Mouse (Mus musculus): ENCODE data around the gene Tango2.

Gene Tango2

DNA sequence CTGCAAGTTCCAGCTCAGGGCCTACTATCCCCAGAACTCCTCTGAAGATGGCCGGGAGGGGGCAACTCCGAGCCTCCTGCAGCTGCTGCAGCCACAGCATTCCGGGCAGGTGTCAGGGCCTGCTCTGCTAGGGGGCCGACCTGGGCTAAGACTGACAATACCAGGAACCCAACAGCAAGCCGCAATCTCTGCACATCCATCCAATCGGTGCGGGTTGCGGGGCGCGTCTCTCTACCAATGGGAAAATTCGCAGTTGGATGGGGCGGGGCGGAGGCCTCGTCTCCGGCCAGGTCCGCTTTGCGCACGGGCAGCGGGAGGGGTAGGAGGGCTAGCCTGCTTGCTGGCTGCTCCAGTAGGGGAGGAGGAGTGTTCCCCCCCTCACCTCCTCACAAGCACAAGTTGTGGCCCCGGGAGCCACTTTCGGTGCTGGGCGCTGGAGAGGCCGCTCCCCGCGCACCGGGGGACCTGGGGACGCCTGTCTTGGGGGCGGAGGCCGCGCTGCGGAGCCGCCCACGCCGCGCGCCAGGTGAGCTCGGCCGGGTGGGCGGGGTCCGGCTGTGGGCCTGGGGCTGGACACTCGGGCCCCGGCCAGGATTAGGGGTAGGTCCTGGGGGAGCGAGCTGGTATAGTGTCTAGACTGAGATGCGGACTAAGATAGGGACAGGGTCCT, at the start of gene Tango2, which contains the start of gene Arvcf:
TSS of gene Tango2 (minus strand) at position 173 of the 670 bp plus-strand sequence.
TSS of gene Arvcf (plus strand) at position 252 of the 670 bp plus-strand sequence.
- DNase-seq (ENCODE audit: low spot score): peak; percentile 95

DNA sequence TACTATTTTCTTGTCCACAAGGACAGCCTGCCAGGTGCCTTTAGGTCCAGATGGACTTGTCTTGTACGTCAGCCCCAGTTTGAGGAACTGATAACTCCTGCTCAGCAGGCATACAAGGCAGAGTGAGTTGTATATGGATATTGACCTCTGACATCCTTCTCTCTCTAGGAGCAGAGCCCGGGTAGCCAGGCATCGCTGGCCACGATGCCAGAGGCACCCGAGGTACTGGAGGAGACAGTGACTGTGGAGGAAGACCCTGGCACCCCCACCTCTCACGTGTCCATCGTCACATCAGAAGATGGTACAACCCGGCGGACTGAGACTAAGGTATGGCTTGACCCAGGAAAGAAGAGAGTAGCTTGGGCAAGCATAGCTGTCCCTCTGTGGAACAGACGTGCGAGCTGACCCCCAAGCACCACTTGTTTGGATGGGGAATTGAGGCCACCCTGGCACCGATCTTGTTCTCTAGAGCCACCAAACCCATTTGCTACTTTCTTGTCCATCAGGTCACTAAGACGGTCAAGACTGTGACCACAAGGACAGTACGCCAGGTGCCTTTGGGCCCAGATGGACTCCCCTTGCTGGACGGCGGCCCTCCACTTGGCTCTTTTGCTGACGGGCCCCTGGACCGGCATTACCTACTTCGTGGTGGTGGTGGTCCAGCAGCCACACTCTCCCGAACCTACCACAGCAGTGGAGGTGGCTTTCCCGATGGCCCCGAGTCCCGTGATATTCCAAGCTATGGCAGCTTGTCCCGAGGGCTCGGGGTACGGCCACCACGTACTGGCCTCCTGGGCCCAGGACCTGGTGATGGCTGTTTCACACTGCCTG, 49.1 kb upstream of the Tango2 start:
- DNase-seq (ENCODE audit: low spot score): no peak

GRCm38 (mm10) chr16:18396201-18396600, 48.3 kb upstream of the Tango2 start:
- no peak for DNase-seq (ENCODE audit: low spot score)

DNA sequence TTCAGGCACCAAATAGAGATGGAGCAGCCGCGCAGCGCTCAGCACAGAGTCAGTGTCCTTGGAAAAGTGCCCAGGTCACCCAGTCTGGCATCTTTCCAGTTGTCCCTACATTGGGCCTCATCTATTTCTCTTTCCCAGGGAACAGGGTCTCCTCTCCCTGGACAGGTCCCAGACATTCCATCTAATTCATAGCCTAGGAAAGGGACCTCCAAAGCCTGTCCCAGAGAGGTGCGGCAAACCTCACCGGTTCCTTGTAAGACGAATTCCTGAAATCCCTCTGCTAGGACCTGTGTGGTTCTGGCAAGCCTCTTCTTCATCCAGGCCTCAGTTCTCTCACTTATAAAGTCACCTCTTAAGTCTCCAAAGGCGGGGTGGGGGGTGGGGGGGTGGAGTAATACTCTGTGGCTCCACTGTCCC, 47.7 kb upstream of the Tango2 start:
- no peak for DNase-seq (ENCODE audit: low spot score)

- DNase-seq (ENCODE audit: low spot score): no peak
These were observed 47.1 kb upstream of the Tango2 start for GRCm38 (mm10) chr16:18394777-18395619.

- no peak for DNase-seq (ENCODE audit: low spot score)
These were observed 46.2 kb upstream of the Tango2 start for GRCm38 (mm10) chr16:18394056-18394455.

GRCm38 (mm10) chr16:18393595-18393994, 45.7 kb upstream of the Tango2 start:
- DNase-seq (ENCODE audit: low spot score): no peak

GRCm38 (mm10) chr16:18392469-18393426, 44.8 kb upstream of the Tango2 start:
- peak; percentile 88 for DNase-seq (ENCODE audit: low spot score)

DNA sequence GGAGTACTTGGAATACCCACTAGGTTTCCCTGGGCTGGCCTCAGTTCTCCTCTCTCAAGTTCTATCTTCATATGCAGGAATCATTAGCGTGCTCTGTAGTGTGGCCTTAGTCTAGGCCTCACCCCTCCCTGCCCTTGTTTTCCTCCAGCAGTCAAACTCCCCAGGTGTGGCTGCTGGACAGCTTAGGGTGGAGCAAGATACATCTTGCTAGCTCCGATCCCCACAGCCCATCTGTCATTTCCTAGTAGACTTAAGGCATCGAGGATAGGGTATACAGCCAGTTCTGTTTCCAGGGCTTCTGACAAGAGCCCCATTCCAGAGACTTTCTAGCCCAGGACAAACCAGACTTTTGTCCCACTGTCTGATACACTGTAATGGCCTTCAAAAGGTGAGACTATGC, 43.8 kb upstream of the Tango2 start:
- no peak for DNase-seq (ENCODE audit: low spot score)

DNA sequence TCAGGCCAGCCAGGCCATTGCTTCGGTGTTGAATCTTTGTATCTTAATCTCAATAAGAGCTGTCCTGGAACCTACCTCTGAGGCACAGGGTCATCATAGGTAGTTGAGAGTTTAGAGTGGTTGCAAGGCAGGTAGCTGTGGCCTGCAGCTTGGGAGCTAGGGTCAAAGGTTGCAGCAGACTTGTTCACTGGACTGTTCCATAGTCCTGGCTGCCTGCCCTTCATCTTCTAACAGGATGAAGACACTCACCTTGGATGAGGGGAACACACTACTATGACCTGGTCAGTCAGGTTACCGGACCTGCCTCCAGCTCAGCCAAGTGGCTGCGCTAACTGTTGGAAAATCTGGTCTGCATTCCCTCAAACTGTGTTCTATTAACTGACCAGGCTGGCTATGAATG, 43.2 kb upstream of the Tango2 start:
- no peak for DNase-seq (ENCODE audit: low spot score)

GRCm38 (mm10) chr16:18390399-18390798, 42.5 kb upstream of the Tango2 start:
- no peak for DNase-seq (ENCODE audit: low spot score)

GRCm38 (mm10) chr16:18388583-18389435, 40.9 kb upstream of the Tango2 start:
- no peak for DNase-seq (ENCODE audit: low spot score)

GRCm38 (mm10) chr16:18387704-18388582, 40.0 kb upstream of the Tango2 start:
- DNase-seq (ENCODE audit: low spot score): no peak

GRCm38 (mm10) chr16:18386972-18387371, 39.1 kb upstream of the Tango2 start:
- no peak for DNase-seq (ENCODE audit: low spot score)

- DNase-seq (ENCODE audit: low spot score): no peak
These were observed 38.5 kb upstream of the Tango2 start for GRCm38 (mm10) chr16:18386451-18386850.

- no peak for DNase-seq (ENCODE audit: low spot score)
These were observed 37.5 kb upstream of the Tango2 start for GRCm38 (mm10) chr16:18385411-18385810.

DNA sequence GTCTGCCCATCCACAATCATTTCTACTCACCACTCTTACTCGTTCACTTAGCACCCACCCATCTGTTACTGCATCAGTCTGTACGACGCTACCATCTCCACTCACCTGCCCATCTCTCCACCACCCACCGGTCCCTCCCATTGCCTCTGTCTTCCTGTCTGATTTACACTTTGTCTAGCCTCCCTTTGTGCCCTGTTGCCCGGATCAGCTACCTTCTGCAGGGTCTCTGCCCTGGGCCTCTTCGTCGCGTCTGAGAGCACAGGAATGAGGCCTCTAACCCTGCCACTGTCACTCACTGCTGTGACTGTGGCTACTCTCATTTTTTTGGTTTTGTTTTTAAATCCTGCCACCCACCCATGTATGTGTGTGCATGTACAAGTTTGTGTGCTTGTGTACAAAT, 36.8 kb upstream of the Tango2 start:
- no peak for DNase-seq (ENCODE audit: low spot score)

- no peak for DNase-seq (ENCODE audit: low spot score)
These were observed 36.3 kb upstream of the Tango2 start for GRCm38 (mm10) chr16:18384211-18384610.

DNA sequence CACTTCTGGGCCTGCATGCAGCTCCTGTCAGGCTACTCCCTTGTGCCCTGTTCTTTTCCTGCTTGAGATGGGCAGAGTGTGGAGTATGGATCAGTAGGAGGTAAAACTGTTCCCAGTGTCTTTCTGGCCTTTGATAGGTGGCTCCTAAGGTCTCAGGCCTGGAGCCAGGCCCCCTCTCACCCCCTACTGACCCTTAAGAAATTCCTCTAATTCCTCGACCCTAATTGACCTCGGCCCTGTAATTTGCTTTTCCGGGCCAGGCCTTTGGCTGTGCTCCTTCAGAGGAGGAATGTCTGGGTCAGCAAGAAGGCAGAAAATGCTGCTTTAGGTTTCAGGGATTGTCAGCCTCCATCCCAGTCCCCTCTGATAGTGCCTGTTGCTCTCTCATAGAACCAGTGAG, 35.9 kb upstream of the Tango2 start:
- DNase-seq (ENCODE audit: low spot score): no peak
